Mouse (Mus musculus): ENCODE data around the gene Trp53bp2.

The Trp53bp2 gene

DNA sequence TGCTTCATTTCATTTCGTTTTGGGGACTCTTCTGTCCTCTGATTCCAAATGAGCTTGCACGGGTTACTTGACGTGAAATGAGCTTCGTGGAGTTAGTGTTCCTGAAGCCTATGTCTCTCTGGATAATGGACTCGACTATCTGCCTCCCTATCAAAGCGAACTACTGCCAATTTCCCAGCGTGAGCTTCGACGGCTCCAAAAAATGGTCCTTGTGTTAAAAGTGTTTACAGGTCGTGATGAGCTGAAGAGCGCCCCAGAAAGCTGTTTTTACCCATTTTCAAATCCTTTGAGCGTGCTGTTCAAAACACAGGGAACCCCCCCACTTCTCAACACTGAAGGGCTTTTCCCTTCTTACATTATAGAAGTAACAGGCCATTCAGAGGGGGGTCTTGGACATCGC is 729 bp upstream of the Trp53bp2 start:
- DNase-seq (ENCODE audit: low spot score in 2 of 2), result no peak

DNA sequence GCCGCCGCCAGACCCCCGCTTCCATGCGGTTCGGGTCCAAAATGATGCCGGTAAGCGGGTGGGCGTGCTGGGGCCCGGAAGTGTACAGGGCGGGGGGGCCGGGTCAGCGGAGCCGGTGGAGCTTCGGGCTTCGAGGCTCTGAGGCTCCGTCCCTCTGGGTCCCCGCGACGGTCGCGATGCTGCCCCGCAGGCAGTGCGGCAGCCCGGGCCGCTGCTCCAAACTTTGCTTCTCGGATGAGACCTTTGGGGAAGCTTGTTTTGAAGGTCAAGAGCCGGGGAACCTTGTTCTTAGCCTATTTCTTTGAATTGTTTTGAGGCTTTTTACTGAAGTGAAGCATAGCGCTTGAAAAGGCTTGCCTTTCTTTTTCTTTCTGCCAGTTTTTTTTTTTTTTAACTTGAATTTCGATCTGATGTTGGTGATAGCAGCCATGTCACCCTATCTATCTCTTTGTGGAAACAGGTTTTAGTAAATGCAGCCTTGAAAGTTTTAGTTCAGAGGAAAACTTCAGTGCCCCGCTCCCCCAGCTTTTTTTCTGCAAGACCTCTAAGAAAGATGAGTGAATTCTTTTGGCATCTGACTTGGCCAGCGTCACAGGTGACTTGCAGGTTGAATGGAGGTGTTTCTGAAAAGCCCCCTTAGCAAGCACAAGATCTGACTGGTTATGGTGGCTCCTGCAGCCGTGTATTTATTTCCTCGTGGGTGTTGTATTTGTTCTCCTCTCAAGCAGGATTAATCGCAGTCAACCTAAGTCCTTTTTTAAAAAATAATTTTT is 615 bp downstream of the Trp53bp2 start:
- no peak for DNase-seq (ENCODE audit: low spot score in 2 of 2)

DNA sequence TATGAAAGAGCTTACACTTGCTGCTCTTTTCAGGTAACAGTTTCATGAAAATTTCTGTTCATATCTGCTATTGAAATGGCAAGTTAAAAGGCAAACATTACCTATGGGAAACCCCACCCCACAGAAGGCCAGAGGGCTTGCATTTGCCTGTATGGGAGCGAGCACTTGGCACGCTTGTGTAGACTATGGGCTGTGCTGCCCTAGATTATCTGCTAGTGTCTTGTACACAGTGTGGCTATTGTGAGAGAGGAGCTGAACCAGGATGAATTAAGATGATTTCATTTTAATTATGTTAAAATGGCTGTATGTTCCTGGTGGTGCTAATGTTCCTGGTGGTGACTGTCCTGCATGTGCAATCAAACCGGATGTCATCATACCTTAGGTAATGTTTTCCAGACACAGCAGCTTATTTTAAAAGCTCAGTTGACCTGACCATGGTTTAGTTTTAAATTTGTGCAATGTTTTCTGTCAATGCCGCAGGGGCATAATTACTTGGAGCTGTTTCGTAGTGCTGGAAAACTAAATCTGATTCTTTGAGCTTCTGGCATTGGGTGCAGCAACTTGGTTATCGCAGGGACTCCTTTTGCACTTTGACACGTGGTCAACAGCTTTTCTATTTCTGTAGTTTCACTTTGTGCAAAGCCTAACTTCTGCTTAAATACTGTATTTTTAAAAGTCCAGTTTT is 3.8 kb downstream of the Trp53bp2 start:
- no peak for DNase-seq (ENCODE audit: low spot score in 2 of 2)

DNA sequence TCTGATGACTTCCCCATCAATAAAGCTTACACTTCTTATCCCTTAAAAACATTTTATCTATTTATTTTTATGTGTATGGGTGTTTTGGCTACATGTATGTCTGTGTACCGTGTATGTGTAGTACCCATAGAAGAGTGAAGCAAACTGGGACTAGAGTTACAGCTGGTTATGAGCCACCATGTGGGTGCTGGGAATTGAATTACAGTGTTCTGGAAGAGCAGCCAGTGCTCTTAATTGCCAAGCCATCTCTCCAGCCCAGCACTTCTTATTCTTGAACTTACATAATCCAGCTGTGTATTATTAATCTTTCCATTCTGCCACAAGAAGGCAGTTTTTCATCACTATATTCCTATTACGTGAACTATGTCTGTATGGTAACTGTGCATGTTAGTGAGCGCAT is 10.5 kb downstream of the Trp53bp2 start:
- DNase-seq (ENCODE audit: low spot score in 2 of 2), result no peak

DNA sequence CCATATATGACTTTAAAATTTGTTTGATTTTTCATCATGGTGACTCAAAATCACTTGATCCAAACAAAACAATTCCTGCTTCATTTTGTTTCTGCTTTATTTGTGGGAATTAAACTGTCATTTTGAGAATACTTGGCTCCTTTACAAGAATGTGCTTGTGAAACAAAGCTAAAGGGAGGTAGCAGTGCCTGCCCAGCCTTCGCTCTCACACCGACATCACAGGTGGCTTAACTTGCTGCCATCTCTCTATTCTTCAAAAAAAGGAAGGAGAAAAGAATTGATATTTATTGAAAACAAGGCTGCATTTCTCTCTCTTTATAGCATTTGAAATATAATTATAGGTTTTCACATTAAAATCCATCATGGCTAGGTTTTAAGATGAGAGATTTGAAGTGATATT is 15.3 kb downstream of the Trp53bp2 start:
- DNase-seq (ENCODE audit: low spot score in 2 of 2), result no peak

DNA sequence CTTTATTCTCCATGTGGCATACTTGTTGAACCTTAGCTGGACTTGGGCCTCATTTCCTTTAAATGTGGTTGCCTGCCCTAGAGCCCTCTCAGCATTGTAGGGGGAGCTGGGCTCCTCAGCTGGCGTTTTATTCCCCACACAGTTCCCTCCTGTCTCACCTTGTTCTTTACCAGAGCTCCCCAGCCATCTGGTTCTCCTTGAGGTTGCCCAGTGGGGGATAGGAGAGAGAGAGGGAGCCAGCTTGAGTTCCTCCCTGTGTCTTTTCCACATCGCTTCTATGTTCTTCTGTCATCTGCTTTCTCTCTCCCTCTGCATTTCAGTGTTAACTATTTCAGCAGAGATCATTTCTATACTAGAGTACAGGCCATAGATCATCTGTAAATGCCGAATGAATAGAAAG is 16.2 kb downstream of the Trp53bp2 start:
- DNase-seq (ENCODE audit: low spot score in 2 of 2), result no peak

DNA sequence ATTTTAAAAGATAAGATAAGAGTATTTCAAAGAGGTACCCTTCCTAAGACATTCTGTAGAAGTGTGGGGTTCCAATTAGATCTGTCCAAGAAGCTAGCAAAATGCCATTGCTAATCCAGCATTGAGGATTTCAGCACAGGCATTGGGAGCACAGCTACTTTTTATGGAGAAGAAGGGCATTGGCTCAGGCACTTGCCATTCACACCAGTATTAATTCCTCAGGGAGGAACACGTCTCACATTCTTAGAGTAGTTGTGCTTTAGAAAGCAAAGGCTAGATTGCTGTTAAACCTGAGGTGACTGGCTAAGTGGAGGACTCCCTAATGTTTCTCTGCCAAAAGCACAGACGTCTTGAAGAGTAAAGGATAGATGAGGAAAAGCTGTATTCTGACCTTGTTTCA is 17.5 kb downstream of the Trp53bp2 start:
- no peak for DNase-seq (ENCODE audit: low spot score in 2 of 2)

DNA sequence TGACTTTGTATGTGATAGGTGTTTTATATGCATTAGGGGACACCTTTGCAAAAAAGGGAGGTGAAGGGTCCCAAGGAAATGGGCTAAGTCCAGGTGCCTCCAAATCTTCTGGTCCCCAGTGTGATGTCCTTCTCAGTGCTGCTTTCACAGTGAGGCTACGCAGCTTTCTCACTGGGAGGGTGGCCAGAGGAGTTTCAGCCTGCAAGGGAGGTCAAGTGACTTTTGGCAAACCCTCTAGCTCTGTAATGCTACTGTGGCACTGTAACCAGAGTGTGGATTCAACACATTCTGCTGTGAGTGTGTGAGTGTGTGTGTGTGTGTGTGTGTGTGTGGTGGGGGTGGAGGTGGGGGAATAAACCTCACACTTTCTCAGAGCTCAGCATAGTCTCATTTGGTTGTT is 18.5 kb downstream of the Trp53bp2 start:
- peak; percentile 7 to 35 for DNase-seq (ENCODE audit: low spot score in 2 of 2)

DNA sequence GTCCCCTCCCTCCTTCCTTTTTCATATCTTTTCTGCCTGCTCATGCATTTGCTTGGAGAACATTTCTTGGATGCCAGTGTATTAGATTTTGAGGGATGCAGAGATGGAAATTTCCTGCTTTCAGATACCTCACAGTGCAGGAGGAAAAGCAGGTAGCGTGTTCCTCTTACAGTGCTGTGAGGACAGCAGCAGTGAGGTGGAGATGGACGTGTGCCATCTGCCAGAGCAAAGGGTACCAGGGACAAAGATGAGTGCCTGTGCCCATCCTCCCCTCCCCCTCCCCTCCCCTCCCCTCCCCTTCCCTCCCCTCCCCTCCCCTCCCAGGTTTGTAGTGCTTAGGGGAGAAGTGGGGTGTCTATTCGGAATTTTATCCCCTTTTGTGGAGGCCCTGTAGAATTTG is 20.9 kb downstream of the Trp53bp2 start:
- no peak for DNase-seq (ENCODE audit: low spot score in 2 of 2)

DNA sequence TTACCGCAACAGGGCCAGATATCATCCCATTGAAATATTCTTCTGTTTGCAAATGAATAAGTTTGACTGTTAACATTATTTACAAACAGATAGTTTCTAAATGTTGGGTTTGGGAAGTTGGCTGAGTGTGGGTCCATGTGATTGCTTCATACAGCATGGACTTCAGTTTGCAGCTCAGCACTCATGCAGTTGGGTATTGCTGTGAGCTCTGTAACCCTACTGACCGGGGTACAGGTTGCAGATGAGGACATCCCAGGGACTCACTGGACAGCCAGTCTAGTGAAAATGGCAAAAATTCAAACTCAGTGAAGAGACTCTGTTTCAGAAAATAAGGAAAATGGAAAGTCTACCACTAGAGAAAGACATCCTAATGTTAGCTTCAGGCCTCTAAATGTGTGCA is 21.7 kb downstream of the Trp53bp2 start:
- no peak for DNase-seq (ENCODE audit: low spot score in 2 of 2)

DNA sequence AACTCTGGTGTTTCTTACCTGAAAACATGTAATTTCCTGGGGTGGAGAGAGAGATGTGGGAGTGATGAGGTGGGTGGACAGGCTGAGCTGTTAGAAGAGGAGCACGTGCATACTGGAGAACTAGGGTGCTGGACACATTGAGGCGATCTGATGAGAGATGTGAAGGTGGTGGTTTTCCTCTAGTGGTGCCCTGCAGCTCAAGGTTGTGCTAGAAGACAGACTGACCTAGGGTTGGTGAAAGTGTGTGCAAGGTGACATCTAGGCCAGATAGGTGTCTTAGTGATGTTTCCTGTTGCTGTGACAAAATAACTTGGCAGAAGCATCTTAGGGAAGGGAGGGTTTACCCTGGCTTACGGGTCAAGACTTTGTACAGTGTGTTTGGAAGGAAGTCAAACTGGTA is 23.1 kb downstream of the Trp53bp2 start:
- DNase-seq (ENCODE audit: low spot score in 2 of 2), result peak; percentile 9 to 42

DNA sequence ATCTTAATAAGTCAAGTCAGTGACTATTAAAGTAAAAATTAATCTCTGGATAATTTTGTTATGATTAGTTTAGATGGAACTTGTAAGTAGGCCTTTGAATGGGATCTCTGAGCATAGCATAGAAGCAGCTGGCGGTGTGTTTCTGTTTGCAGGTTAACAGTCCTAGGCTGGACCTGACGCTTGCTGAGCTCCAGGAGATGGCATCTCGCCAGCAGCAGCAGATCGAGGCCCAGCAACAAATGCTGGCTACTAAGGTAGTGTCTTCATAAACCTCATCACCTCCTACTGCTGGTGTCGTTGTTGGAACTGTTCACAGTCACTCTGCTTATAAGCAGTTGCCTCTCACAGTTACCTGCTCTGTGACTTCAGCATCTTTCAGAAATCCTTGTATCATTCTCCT is 27.8 kb downstream of the Trp53bp2 start:
- DNase-seq (ENCODE audit: low spot score in 2 of 2), result no peak

DNA sequence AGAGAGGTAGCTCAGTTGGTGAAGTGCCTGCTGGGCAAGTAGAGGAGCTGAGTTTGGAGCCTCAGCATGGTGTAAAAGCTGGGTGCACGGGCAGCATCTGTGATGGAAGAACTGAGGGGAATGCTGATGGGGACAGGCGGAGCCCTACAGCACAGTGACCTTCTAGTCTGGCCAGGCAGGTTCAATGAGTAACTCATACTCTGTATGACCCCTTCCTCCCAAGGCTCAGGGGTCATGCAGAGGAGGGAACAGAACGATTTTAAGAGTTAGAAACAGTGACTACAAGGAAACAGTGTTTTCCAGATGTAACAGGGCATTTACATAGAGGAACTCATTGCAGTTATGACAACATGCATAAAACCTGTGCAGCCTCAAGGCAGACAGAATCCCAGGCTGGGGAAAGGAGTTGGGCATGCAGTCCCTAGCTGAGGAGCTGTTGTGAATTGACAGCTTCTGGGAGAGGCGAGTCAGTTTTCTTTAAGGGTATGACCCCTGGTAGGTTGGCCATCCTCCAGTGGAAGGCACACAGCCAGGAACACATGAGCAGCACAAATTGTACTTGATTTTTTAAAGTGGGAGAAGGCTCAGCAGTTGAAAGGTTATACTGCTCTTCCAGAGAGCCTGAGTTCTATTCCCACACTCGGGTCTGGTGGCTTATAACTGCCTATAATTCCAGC is 30.7 kb downstream of the Trp53bp2 start:
- DNase-seq (ENCODE audit: low spot score in 2 of 2), result no peak

DNA sequence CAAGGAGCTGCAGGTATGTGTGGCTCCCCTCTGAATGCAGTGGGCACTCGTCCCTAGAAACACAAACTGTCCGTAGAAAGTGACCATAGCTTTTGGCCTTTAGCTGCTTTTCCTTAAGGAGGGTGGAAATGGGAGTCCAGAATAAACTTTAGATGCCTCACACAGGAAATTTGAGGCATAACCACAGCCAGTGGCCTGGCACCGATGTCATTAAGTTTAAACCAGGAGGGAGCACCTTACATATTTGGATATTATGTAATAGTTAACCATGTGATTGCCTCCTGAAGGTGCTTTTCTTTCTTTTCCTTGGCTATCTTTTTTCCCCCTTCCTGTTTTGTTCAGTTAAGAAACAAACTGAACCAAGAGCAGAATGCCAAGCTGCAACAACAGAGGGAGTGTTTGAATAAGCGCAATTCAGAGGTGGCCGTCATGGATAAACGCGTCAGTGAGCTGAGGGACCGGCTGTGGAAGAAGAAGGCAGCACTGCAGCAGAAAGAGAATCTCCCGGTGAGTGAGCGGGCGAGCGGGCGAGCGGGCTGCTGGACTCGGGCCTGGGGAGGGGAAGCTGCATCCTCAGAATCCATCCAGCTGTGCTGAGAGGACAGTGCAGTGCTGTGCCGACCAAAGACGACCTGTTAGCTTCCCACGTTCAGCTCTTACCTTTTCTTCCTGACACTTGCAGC is 33.0 kb downstream of the Trp53bp2 start:
- DNase-seq (ENCODE audit: low spot score in 2 of 2), result no peak

DNA sequence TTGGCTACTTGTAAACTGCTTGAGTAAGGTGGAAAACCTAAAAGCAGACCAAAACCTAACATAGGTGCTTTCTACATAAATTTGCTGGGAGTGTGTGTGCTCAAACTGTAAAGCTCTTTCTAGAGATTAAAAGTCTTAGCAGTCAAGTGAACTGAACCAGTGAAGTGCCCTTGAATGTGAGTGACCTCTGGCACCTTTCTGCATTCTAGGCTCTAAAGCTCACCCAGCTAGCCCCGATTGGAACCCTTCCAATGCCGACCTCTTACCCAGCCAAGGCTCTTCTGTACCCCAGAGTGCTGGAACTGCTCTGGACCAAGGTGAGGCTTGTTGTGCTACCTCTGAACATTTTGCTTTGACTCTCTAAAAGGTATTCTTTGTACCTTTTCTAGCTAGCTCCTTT is 35.1 kb downstream of the Trp53bp2 start:
- DNase-seq (ENCODE audit: low spot score in 2 of 2), result no peak

DNA sequence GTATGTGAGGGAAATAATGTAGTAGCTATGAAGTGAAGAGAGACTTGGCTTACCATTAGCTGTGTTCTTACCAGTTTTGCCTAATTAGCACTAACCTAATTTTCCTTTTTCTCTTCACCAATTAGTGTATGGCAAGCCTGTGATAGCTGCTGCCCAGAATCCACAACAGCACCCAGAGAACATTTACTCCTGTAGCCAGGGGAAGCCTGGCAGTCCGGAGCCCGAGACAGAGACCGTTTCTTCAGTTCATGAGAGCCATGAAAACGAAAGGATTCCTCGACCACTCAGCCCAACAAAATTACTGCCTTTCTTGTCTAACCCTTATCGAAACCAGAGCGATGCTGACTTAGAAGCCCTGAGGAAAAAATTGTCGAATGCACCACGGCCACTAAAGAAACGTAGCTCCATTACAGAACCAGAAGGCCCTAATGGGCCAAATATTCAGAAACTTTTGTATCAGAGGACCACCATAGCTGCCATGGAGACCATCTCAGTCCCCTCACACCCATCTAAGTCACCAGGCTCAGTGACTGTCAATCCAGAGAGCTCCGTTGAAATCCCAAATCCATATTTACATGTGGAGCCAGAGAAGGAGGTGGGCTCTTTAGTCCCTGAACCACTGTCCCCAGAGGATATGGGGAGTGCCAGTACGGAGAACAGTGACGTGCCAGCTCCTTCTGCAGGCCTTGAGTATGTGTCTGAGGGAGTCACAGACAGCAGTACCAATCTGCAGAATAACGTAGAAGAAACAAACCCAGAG is 39.5 kb downstream of the Trp53bp2 start:
- no peak for DNase-seq (ENCODE audit: low spot score in 2 of 2)

DNA sequence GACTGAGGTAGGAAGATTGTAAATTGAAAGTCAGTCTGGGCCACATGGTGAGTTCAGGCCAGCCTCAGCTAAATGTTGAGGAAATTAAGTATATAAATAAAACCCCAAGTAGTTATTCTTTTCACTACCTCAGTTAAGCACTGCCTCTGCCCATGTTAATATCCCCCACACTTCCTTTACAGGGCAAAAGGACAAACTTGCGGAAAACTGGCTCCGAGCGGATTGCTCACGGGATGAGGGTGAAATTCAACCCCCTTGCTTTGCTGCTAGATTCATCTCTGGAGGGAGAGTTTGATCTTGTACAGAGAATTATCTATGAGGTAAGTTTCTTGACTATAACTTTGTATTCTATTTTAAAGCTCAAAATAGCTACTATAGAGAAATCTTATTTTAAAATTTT is 43.5 kb downstream of the Trp53bp2 start:
- DNase-seq (ENCODE audit: low spot score in 2 of 2), result no peak

DNA sequence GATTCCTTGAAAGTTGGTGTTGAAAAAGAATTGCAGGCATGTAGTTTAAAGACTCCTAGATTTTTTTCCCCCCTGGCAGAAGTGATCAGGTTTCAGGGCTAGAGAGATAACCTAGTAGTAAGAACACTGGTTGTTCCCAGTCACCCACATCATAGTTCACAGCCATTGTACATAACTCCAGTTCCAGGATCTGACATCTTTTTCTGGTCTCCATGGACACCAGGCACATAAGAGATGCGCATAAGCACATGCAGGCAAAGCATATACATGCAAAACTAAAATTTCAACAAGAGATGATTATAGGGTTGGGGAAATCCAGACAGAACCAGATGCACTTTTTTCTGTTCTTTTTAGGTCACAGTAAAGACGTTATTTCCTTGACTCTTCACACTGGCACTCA is 46.1 kb downstream of the Trp53bp2 start:
- DNase-seq (ENCODE audit: low spot score in 2 of 2), result no peak

DNA sequence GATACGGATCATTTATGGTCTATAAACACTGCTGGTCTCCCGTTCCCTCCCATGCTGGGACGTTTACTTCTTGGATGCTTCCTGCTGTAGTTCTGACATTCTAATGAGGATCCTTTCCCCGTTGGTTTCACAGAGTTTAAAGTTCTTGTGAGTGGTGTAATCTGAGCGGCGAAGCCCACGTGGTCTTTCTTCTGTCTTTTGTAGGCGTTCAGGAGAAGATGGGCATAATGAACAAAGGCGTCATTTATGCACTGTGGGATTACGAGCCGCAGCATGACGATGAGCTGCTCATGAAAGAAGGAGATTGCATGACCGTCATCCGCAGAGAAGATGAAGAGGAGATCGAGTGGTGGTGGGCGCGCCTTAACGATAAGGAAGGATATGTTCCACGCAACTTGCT is 49.6 kb downstream of the Trp53bp2 start:
- no peak for DNase-seq (ENCODE audit: low spot score in 2 of 2)

DNA sequence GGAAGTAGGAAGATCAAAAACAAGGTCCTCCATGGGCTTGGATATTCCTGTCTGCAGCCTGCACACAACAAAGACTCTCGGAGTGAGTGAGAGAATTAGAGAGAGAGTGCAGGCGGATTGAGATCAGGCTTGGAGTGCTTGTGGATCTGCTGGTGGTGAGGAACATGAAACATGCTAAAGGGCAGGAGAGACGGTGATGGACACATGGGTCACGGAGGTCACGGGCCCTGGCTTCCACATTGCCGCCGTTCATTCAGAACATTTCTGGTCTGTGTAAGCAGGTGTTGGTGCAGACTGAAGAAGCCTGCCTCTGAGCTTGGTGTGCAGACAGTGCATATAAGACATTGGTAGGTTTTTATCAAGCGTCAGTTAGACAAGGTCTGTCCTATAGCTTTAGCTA is 50.5 kb downstream of the Trp53bp2 start:
- DNase-seq (ENCODE audit: low spot score in 2 of 2), result no peak

Data from natural killer cell, adult 2 months (primary cell).